Mouse (Mus musculus): ENCODE data around the gene Arhgef9. TPM values are rescaled to one million over a fixed set of nuclear protein-coding genes. Genes with fewer than 3 reads are reported as not detected.

Gene Arhgef9
- polyA plus RNA-seq, 1 experiment from 2014 or later = 13.3 TPM

DNA sequence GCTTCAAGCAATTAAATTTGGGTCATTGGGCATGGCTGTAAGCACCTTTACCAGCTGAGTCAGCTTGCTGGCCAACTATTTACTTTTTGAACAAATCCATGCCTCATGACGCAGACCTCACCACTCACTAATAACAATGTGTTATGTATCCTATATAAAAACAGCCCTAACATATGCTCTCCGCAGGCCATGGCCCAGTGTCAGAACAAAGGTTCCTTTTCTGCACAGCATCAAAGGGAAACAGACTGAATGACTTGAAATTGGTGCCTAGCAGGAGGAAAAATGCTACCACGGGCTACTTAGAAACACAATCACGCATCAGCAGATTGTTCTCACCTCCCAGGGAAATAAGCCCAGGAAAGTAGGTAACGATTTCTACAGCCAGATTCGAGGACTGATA, 73.2 kb downstream of the Arhgef9 start:
- DNase-seq (ENCODE audit: low spot score) = no peak
- Histone ChIP-seq H3K9me3 (replicated peaks) (no peaks in the 10 kb centered on the region), H3K4me1 (no peaks in the 10 kb centered on the region), H3K27me3 (ENCODE audit: low read depth, poor library complexity, severe bottlenecking) (peaks cover 36% of the 10 kb centered on the region), H3K27ac (no peak overlapping the region), H3K4me3 (no peak overlapping the region), H3K36me3 (no peaks in the 10 kb centered on the region)
- WGBS = 80% methylated on average over 6 of the region's 6 CpGs

DNA sequence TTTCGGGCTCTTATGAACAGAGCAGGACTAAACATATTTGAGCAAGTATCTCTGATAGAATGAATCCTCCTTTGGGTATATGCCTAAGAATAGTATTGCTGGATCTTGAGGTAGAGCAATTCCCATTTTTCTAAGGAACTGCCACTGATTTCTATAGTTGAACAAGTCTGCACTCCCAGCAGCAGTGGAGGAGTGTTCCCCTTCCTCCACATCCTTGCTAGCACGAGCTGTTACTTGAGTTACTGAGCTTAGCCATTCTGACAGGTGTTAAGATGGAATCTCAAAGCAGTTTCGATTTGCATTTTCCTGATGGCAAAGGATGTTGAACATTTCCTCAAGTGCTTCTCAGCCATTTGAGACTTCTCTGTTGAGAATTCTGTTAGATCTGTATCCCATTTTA, 92.3 kb downstream of the Arhgef9 start:
- Histone ChIP-seq H3K9me3 (replicated peaks) (no peaks in the 10 kb centered on the region), H3K4me1 (no peaks in the 10 kb centered on the region), H3K27ac (no peak overlapping the region), H3K4me3 (no peak overlapping the region), H3K27me3 (ENCODE audit: low read depth, poor library complexity, severe bottlenecking) (peaks cover 22% of the 10 kb centered on the region), H3K36me3 (no peaks in the 10 kb centered on the region)
- no peak for DNase-seq (ENCODE audit: low spot score)
- WGBS = 74% methylated on average over 3 of the region's 3 CpGs

DNA sequence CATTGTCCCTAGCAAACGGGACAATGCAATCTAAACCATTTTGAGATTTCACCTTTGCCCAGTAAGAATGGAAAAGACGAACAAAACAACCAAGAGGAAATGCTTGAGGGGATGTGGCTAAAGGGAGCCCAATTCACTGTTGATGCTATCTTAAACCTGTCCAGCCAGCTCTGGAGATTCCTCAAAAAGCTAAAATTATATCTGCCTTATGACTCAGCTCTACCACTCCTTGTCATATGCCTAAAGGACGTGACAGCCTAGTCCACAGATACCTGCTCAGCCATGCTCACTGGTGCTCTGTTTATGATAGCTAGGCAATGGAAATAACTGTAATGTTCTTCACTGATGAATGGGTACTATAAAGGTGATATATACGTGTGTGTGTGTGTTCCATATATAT, 109.0 kb downstream of the Arhgef9 start:
- Histone ChIP-seq H3K27ac (no peak overlapping the region), H3K36me3 (no peaks in the 10 kb centered on the region), H3K9me3 (replicated peaks) (no peaks in the 10 kb centered on the region), H3K27me3 (ENCODE audit: low read depth, poor library complexity, severe bottlenecking) (peaks cover 25% of the 10 kb centered on the region), H3K4me1 (no peaks in the 10 kb centered on the region), H3K4me3 (no peak overlapping the region)
- WGBS = 79% methylated on average over 4 of the region's 4 CpGs
- no peak for DNase-seq (ENCODE audit: low spot score)

DNA sequence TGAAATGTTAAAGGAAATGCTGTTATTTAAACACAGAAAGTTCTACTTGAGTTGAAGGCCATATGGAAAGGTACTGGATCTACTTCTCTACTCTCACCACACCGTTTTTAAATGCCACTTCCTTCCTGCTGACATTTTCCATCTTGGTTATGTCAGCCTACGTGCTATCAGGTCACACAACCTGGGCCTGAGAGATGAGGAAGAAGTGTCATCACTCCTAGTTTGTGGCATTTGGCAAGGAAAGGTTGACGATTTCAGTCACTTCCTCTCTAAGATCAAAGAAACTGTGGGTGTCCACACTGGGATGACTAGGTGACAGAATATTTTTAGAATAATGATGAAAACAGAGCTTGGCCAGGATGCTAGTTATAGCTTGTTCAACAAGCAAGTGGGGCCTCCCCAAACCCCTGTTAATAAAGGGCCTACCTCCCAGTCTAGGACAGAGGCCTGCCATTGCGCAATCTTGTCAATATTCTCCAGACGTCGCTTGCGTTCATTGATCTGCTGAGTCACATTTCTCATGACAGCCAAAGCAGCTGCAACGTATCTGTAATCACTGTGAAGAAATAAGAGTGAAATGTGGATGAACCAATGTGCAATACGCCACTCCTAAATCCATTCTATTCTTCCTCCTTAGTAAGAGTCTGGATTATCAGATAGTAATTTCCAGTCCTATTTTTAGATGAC, 119.5 kb downstream of the Arhgef9 start:
- H3K27ac ChIP-seq = no peak overlapping the region
- peaks cover 45% of the 10 kb centered on the region; the same call in 1 of the 2 replicates for H3K27me3 ChIP-seq (ENCODE audit: low read depth, poor library complexity, severe bottlenecking)
- H3K9me3 ChIP-seq (replicated peaks) = no peaks in the 10 kb centered on the region
- no peaks in the 10 kb centered on the region for H3K36me3 ChIP-seq
- H3K4me1 ChIP-seq = no peaks in the 10 kb centered on the region
- 88% methylated on average over 9 of the region's 9 CpGs for WGBS
- no peak for DNase-seq (ENCODE audit: low spot score)
- no peak overlapping the region for H3K4me3 ChIP-seq

DNA sequence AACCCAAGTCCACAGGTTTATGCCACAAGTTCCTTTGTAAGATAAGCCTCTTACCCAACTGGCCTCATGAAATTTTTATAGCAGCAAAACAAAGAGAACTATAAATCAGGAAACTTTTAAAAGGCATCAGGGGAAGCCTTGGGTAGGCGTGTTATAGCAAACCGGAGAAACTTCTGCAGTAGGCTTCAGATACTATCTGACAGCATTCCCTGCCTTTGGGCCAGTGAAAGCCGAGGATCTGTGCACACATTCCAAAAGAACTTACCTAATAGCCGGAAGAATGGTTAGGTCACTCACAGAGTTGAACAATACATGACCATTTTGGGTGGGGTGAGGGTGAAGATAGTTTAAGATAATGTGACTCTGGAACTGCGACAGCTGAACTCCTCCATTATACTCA, 168.7 kb downstream of the Arhgef9 start:
- peaks cover 28% of the 10 kb centered on the region for H3K27me3 ChIP-seq (ENCODE audit: low read depth, poor library complexity, severe bottlenecking)
- no peaks in the 10 kb centered on the region for H3K36me3 ChIP-seq
- no peak overlapping the region for H3K27ac ChIP-seq
- H3K4me3 ChIP-seq = no peak overlapping the region
- no peaks in the 10 kb centered on the region for H3K9me3 ChIP-seq (replicated peaks)
- no peaks in the 10 kb centered on the region for H3K4me1 ChIP-seq
- 83% methylated on average over 5 of the region's 5 CpGs for WGBS
- no peak for DNase-seq (ENCODE audit: low spot score)

DNA sequence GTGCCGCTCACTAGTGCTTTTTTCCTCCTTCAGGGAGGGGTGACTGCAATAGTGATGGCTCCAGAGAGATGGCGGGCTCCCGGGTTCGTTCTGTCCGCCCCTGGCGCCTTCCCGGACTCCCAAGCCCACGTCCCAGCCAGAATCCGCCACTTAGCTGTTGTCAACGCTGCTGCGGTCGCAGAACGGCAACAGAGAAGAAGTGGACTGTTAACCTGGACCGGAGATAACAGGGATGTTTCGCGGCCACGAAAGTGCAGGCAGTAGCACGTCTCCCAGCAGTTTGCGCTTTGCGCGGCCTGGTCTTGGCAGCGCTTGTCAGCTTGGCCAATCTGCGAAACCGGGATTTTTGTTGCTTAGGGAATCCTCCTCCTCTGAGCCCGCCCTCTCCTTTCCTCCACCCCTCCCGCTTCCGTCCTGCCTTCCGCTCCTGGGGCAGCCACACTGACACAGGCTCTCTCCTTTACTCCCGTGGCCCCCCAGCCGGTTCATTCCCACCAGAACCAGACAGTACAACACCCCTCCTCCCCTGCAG, 170.2 kb downstream of the Arhgef9 start, which contains the start of gene Spin4:
Gene Spin4, minus strand, starts transcription at position 322 of the 532 bp plus-strand sequence.
- Histone ChIP-seq H3K4me3 (peak within 1 kb of the TSS; percentile 57), H3K9me3 (replicated peaks) (no peaks in the 10 kb centered on the region), H3K27ac (peak within 1 kb of the TSS; percentile 88), H3K36me3 (no peaks in the 10 kb centered on the region), H3K4me1 (no peaks in the 10 kb centered on the region), H3K27me3 (ENCODE audit: low read depth, poor library complexity, severe bottlenecking) (peaks cover 35% of the 10 kb centered on the region)
- peak; percentile 75 for DNase-seq (ENCODE audit: low spot score)
- WGBS = 9% methylated on average over 30 of the region's 30 CpGs

DNA sequence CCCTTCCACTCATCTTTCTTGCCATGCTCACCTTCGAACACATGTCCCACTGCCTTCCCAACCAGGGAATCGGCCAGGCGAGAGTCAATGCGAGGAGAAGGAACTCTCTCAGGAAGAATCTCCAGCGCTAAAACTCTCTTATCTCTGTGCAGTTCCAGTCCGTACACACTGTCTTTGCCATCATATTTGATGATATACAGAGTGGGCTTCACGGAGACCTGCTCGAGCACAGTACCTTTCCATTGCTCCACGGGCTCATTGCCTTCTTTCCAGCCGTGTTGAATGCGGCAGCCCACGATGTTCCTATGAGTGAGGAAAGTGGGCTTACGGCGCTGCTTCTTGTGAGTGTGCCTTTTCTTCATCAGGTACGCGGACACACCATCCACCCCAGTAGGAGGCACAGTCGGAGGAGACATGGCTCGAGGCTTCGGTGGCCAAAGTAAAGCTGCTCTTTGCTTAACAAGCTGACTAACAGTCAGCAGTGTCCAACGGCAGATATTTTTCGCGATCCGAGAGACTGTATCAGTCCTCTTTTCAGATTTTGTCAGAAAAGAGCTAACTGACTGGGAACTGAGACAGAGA, 170.8 kb downstream of the Arhgef9 start:
- peaks cover 39% of the 10 kb centered on the region for H3K27me3 ChIP-seq (ENCODE audit: low read depth, poor library complexity, severe bottlenecking)
- WGBS = 22% methylated on average over 23 of the region's 23 CpGs
- peak; percentile 39 for DNase-seq (ENCODE audit: low spot score)
- H3K4me1 ChIP-seq = no peaks in the 10 kb centered on the region
- no peaks in the 10 kb centered on the region for H3K9me3 ChIP-seq (replicated peaks)
- H3K36me3 ChIP-seq = no peaks in the 10 kb centered on the region
- peak overlapping the region; percentile 57 for H3K4me3 ChIP-seq
- peak overlapping the region; percentile 88 for H3K27ac ChIP-seq

DNA sequence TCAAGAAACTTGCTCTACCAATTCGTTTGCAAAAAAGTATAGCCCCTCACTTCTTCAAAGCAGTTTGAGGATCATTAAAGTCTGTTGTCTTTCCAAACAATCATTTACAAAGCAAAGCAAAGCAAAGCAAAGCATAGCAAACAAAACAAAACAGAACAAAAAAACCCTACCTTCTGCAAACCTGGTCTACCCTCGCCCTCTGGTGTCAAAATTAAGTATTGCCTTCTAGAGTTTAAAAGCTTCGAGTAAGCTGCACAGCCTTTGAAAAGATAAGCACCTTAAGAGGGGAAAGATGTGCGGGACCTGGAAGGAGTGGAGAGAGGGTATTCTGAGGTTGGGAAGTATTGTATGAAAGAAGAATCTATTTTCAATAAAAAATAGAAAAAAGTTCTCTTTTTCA, 184.6 kb downstream of the Arhgef9 start:
- Histone ChIP-seq H3K27me3 (ENCODE audit: low read depth, poor library complexity, severe bottlenecking) (peaks cover 51% of the 10 kb centered on the region), H3K36me3 (no peaks in the 10 kb centered on the region), H3K4me3 (no peak overlapping the region), H3K9me3 (replicated peaks) (no peaks in the 10 kb centered on the region), H3K4me1 (no peaks in the 10 kb centered on the region), H3K27ac (no peak overlapping the region)
- no peak for DNase-seq (ENCODE audit: low spot score)
- WGBS = 27% methylated on average over 4 of the region's 4 CpGs

Other genes starting within 250 kb of the Arhgef9 start
- 3.9 and 6.1 TPM in 2 replicates for gene Spin4, start 170.2 kb downstream of the Arhgef9 start, polyA plus RNA-seq (2016; fragmentation: Nextera tagmentation; extraction: Ambion mirVana)
- 10.2 and 11.6 TPM in 2 replicates for gene Amer1, start 248.0 kb upstream of the Arhgef9 start, polyA plus RNA-seq (2016; fragmentation: Nextera tagmentation; extraction: Ambion mirVana)